Mouse (Mus musculus): ENCODE measurements at regions not wholly inside any gene's neighbourhood (a gene's known extent, or its start where the extent isn't known, plus 50 kb on each side); places are given as distances from the start of the nearest gene placed in this dataset.

- DNase-seq, result no peak
Observed at GRCm38 (mm10) chr3:49096118-49096517, 661.0 kb downstream of the Pcdh18 start.

- DNase-seq, result peak; percentile 17
Observed at GRCm38 (mm10) chr3:49093818-49094680, 663.1 kb downstream of the Pcdh18 start.

- DNase-seq, result no peak
Observed at GRCm38 (mm10) chr3:49068801-49069200, 688.3 kb downstream of the Pcdh18 start.

- no peak for DNase-seq
Observed at GRCm38 (mm10) chr3:49062081-49062480, 695.0 kb downstream of the Pcdh18 start.

- no peak for DNase-seq
Observed at GRCm38 (mm10) chr3:49032981-49033380, 724.1 kb downstream of the Pcdh18 start.

GRCm38 (mm10) chr3:49009211-49009967 is 747.7 kb downstream of the Pcdh18 start:
- no peak for DNase-seq
